Mouse (Mus musculus): ENCODE data around the gene Ccdc14. TPM values are rescaled to one million over a fixed set of nuclear protein-coding genes. Genes with fewer than 3 reads are reported as not detected.
"Not testable (repeated sequence)": the region's sequence is repeated elsewhere in the genome, so short reads cannot be mapped to it uniquely, and the experiment has no call there.

Ccdc14 gene
- polyA plus RNA-seq, 1 experiment from 2014 or later = 1.9 TPM

- Histone ChIP-seq H3K4me2 (no peak overlapping the region), H3K4me1 (replicated peaks) (no peaks in the 10 kb centered on the region), H3K27ac (replicated peaks) (no peak overlapping the region), H3K27me3 (no peaks in the 10 kb centered on the region), H3K9ac (no peak overlapping the region), H3K36me3 (replicated peaks) (peaks cover 16% of the 10 kb centered on the region), H3K9me3 (replicated peaks) (no peaks in the 10 kb centered on the region), H3K4me3 (replicated peaks) (no peak overlapping the region)
- ATAC-seq (ENCODE audit: insufficient read depth) = no peak
- whole genome bisulfite sequencing (ENCODE audit: insufficient replicate concordance) = 79% methylated on average over 3 of the region's 3 CpGs
Measured at GRCm38 (mm10) chr16:34711481-34711880, 21.1 kb downstream of the Ccdc14 start.

- peaks cover 16% of the 10 kb centered on the region for H3K36me3 ChIP-seq (replicated peaks)
- H3K27ac ChIP-seq (replicated peaks) = no peak overlapping the region
- H3K27me3 ChIP-seq = no peaks in the 10 kb centered on the region
- H3K4me2 ChIP-seq = no peak overlapping the region
- H3K4me3 ChIP-seq (replicated peaks) = no peak overlapping the region
- no peaks in the 10 kb centered on the region for H3K9me3 ChIP-seq (replicated peaks)
- no peak overlapping the region for H3K9ac ChIP-seq
- no peaks in the 10 kb centered on the region for H3K4me1 ChIP-seq (replicated peaks)
- ATAC-seq (ENCODE audit: insufficient read depth) = no peak
- WGBS (ENCODE audit: insufficient replicate concordance) = 81% methylated on average over 3 of the region's 3 CpGs
Measured at GRCm38 (mm10) chr16:34725156-34725555, 34.7 kb downstream of the Ccdc14 start.

- H3K27ac ChIP-seq (replicated peaks); H3K9ac ChIP-seq; H3K4me3 ChIP-seq (replicated peaks); H3K4me2 ChIP-seq; ATAC-seq (ENCODE audit: insufficient read depth); H3K27me3 ChIP-seq; H3K9me3 ChIP-seq (replicated peaks); H3K36me3 ChIP-seq (replicated peaks); H3K4me1 ChIP-seq (replicated peaks): not testable (repeated sequence)
Measured at GRCm38 (mm10) chr16:34728610-34729009, 38.2 kb downstream of the Ccdc14 start.

- Histone ChIP-seq H3K4me2 (no peak overlapping the region), H3K4me3 (replicated peaks) (no peak overlapping the region), H3K27ac (replicated peaks) (no peak overlapping the region), H3K4me1 (replicated peaks) (no peaks in the 10 kb centered on the region), H3K9ac (no peak overlapping the region), H3K36me3 (replicated peaks) (no peaks in the 10 kb centered on the region), H3K27me3 (no peaks in the 10 kb centered on the region), H3K9me3 (replicated peaks) (no peaks in the 10 kb centered on the region)
- 57% methylated on average over 1 of the region's 1 CpGs for WGBS (ENCODE audit: insufficient replicate concordance)
- no peak for ATAC-seq (ENCODE audit: insufficient read depth)
Measured at GRCm38 (mm10) chr16:34729371-34729770, 39.0 kb downstream of the Ccdc14 start.

GRCm38 (mm10) chr16:34738656-34739233 lies 48.3 kb downstream of the Ccdc14 start:
- no peak for ATAC-seq (ENCODE audit: insufficient read depth)
- Histone ChIP-seq H3K27ac (replicated peaks) (no peak overlapping the region), H3K4me2 (no peak overlapping the region), H3K9ac (no peak overlapping the region), H3K4me3 (replicated peaks) (no peak overlapping the region), H3K36me3 (replicated peaks) (no peaks in the 10 kb centered on the region), H3K27me3 (peaks cover 6% of the 10 kb centered on the region; the same call in 1 of the 2 replicates), H3K4me1 (replicated peaks) (no peaks in the 10 kb centered on the region), H3K9me3 (replicated peaks) (no peaks in the 10 kb centered on the region)
- WGBS (ENCODE audit: insufficient replicate concordance) = 50% methylated on average over 4 of the region's 4 CpGs

- Histone ChIP-seq H3K4me3 (replicated peaks) (no peak overlapping the region), H3K4me1 (replicated peaks) (peaks cover 9% of the 10 kb centered on the region), H3K27ac (replicated peaks) (no peak overlapping the region), H3K27me3 (peaks cover 40% of the 10 kb centered on the region), H3K36me3 (replicated peaks) (no peaks in the 10 kb centered on the region), H3K9ac (no peak overlapping the region), H3K4me2 (no peak overlapping the region), H3K9me3 (replicated peaks) (no peaks in the 10 kb centered on the region)
- ATAC-seq (ENCODE audit: insufficient read depth) = no peak
- 29% methylated on average over 2 of the region's 2 CpGs for WGBS (ENCODE audit: insufficient replicate concordance)
Measured at GRCm38 (mm10) chr16:34742930-34743329, 52.5 kb downstream of the Ccdc14 start.

GRCm38 (mm10) chr16:34745065-34745585 lies 54.7 kb downstream of the Ccdc14 start, which contains the start of gene Mylk:
Gene Mylk, plus strand, starts transcription at chr16:34745210.
- peak within 1 kb of the TSS; percentile 64 for H3K4me2 ChIP-seq
- peaks cover 43% of the 10 kb centered on the region for H3K27me3 ChIP-seq
- no peaks in the 10 kb centered on the region for H3K36me3 ChIP-seq (replicated peaks)
- no peaks in the 10 kb centered on the region for H3K9me3 ChIP-seq (replicated peaks)
- no peak within 1 kb of the TSS for H3K27ac ChIP-seq (replicated peaks)
- WGBS (ENCODE audit: insufficient replicate concordance) = under 1% methylated on average over 48 of the region's 48 CpGs
- peaks cover 9% of the 10 kb centered on the region for H3K4me1 ChIP-seq (replicated peaks)
- H3K4me3 ChIP-seq (replicated peaks) = peak within 1 kb of the TSS; percentile 44
- H3K9ac ChIP-seq = no peak within 1 kb of the TSS
- peak; percentile 84 for ATAC-seq (ENCODE audit: insufficient read depth)

- Histone ChIP-seq H3K27me3 (peaks cover 42% of the 10 kb centered on the region), H3K4me2 (no peak overlapping the region), H3K27ac (replicated peaks) (no peak overlapping the region), H3K4me1 (replicated peaks) (peaks cover 9% of the 10 kb centered on the region), H3K4me3 (replicated peaks) (no peak overlapping the region), H3K36me3 (replicated peaks) (no peaks in the 10 kb centered on the region), H3K9me3 (replicated peaks) (no peaks in the 10 kb centered on the region), H3K9ac (no peak overlapping the region)
- no peak for ATAC-seq (ENCODE audit: insufficient read depth)
- 32% methylated on average over 11 of the region's 11 CpGs for WGBS (ENCODE audit: insufficient replicate concordance)
Measured at GRCm38 (mm10) chr16:34748081-34748720, 57.8 kb downstream of the Ccdc14 start.

GRCm38 (mm10) chr16:34749536-34749935 lies 59.1 kb downstream of the Ccdc14 start:
- H3K4me3 ChIP-seq (replicated peaks) = no peak overlapping the region
- H3K9ac ChIP-seq = no peak overlapping the region
- H3K9me3 ChIP-seq (replicated peaks) = no peaks in the 10 kb centered on the region
- no peak overlapping the region for H3K4me2 ChIP-seq
- no peak for ATAC-seq (ENCODE audit: insufficient read depth)
- peaks cover 29% of the 10 kb centered on the region for H3K27me3 ChIP-seq
- no peaks in the 10 kb centered on the region for H3K36me3 ChIP-seq (replicated peaks)
- WGBS (ENCODE audit: insufficient replicate concordance) = 69% methylated on average over 4 of the region's 4 CpGs
- no peak overlapping the region for H3K27ac ChIP-seq (replicated peaks)
- H3K4me1 ChIP-seq (replicated peaks) = peaks cover 9% of the 10 kb centered on the region

- Histone ChIP-seq H3K4me1 (replicated peaks) (no peaks in the 10 kb centered on the region), H3K4me3 (replicated peaks) (no peak overlapping the region), H3K4me2 (no peak overlapping the region), H3K9ac (no peak overlapping the region), H3K9me3 (replicated peaks) (no peaks in the 10 kb centered on the region), H3K27ac (replicated peaks) (no peak overlapping the region), H3K36me3 (replicated peaks) (no peaks in the 10 kb centered on the region), H3K27me3 (peaks cover 6% of the 10 kb centered on the region; the same call in 1 of the 2 replicates)
- WGBS (ENCODE audit: insufficient replicate concordance) = 52% methylated on average over 3 of the region's 3 CpGs
- ATAC-seq (ENCODE audit: insufficient read depth) = no peak
Measured at GRCm38 (mm10) chr16:34752026-34752425, 61.6 kb downstream of the Ccdc14 start.

GRCm38 (mm10) chr16:34752977-34753376 lies 62.6 kb downstream of the Ccdc14 start:
- Histone ChIP-seq H3K27ac (replicated peaks) (no peak overlapping the region), H3K9ac (no peak overlapping the region), H3K4me3 (replicated peaks) (no peak overlapping the region), H3K27me3 (peaks cover 2% of the 10 kb centered on the region; the same call in 1 of the 2 replicates), H3K4me1 (replicated peaks) (no peaks in the 10 kb centered on the region), H3K36me3 (replicated peaks) (no peaks in the 10 kb centered on the region), H3K4me2 (no peak overlapping the region), H3K9me3 (replicated peaks) (no peaks in the 10 kb centered on the region)
- WGBS (ENCODE audit: insufficient replicate concordance) = 32% methylated on average over 3 of the region's 3 CpGs
- no peak for ATAC-seq (ENCODE audit: insufficient read depth)
